Mouse (Mus musculus) c-Kit-positive CD71-positive TER-119-negative erythroid progenitor cells, embryonic 14.5 days (primary cell): Measurements from ENCODE around the gene Wwtr1.

Experiments
- DNase-seq: peaks from one replicate; pipeline ENCODE4 v3.0.0-alpha.2; 2013; ENCODE audit warnings: low read depth

Wwtr1 gene

DNA sequence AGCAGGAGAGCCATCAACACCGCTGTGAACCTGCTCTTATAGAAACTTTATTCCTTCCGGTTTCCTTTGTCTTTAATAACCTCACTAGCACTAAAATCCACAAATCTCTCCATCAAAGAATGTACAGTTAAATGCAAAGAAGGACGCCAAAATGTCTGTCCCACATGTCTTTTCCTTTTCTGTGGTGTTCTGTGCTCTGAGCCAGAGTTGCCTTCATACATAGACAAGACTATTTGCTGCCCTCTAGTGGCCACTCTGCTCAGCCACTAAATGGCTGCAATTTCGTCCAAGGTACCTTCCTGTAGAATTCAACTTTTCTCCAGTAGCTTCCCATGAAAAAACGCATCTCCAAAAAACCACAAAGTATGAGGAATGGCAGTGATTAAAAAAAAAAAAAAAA lies 127.3 kb downstream of the Wwtr1 start:
- peak; percentile 38 for DNase-seq

DNA sequence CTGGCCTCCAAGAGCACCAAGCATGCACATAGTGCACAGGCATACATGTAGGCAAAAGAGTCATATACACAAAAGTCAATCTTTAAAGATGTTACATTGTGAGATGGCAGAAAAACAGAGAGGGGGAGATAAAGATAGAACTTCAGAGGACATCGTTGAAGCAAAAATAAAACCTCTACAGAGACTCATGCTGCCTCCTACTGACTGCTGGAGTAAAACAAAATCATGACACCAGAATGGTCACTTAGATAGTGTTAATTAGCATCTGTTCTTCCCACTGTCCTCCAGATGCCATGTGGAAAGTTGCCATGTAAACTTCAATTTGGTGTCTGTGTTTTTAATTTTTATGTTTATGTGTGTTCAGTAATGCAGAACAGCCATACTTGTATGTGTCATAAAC lies 127.8 kb downstream of the Wwtr1 start:
- DNase-seq = no peak

GRCm38 (mm10) chr3:57445706-57446105 lies 130.0 kb downstream of the Wwtr1 start:
- DNase-seq = no peak

- DNase-seq = no peak
These were observed 134.8 kb downstream of the Wwtr1 start for GRCm38 (mm10) chr3:57440956-57441355.

DNA sequence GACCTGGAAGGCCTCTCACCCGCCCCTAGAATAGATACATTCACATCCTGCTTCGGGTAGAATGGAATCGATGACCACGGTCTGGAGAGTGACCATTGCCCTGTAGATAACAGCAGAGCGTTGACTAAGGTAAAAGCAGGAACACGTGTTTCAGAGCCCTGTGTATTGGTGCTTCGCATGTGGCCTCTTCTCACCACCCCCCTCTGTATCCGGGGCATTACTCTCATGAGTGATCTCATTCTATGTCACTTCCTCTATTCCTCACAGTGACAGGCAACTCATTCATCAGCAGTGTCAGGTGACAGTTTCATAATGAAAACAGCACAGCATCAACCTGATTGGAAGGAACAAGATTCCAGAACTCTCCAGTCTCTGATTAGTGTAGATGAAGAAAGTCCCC lies 140.3 kb downstream of the Wwtr1 start:
- no peak for DNase-seq

DNA sequence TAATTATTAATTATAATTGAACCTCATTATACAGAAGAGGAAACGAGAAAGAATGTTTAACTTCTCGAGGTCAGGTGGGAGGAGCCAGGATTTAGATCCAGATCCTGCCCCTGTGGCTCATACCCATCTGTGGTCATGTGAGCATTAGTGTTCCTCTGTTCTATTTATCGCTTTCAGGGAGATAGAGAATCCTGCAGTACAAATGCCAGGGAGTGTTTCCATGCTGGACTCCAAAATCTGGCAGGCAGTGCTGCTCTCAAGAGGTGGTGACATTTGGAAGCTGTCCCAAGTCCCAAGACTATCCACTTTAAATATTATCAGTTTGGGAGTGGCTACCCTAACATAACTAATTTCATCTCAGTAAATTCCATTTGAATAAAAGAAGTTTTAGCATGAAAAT lies 144.0 kb downstream of the Wwtr1 start:
- no peak for DNase-seq

GRCm38 (mm10) chr3:57429486-57429885 lies 146.2 kb downstream of the Wwtr1 start:
- DNase-seq = no peak

DNA sequence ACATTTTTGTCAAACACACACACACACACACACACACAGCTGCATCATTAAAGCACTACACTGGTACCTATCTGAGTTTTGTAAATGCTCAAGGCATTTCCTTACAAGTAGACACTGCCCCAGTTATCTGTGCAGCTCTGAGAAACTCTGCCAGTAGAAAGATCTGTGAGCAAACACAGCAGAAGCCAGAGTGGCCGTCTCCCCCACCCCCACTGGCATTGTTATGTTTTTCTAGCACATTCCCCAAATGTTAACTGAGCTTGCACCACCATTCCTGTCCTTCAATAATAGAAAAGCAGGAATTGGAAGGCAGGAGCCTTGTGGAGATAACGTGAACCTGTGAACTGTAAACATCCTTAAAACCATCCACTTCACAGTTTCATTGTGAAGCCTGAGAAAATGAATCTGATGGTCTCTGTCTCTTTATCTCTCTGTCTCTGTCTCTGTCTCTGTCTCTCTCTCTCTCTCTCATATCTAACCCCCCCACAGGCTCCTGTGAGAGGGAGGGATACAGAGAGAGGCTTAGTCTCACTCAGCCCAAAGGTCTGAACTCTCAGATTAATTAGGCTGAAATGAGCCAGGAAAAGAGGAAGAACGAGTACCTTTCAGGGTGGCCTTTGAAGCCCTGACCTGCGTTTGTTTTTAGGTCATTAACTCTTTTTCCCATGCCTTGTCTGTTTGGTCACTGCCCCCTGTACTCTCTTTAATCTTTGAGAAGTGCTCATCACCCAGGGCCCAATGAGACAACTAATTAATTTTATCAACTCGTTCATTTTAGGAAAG lies 146.8 kb downstream of the Wwtr1 start:
- no peak for DNase-seq

- no peak for DNase-seq
These were observed 149.4 kb downstream of the Wwtr1 start for GRCm38 (mm10) chr3:57426351-57426750.

- no peak for DNase-seq
These were observed 150.5 kb downstream of the Wwtr1 start, which contains the start of gene Tm4sf4 for GRCm38 (mm10) chr3:57425089-57425730. TSS of gene Tm4sf4 (plus strand) at chr3:57425314.

DNA sequence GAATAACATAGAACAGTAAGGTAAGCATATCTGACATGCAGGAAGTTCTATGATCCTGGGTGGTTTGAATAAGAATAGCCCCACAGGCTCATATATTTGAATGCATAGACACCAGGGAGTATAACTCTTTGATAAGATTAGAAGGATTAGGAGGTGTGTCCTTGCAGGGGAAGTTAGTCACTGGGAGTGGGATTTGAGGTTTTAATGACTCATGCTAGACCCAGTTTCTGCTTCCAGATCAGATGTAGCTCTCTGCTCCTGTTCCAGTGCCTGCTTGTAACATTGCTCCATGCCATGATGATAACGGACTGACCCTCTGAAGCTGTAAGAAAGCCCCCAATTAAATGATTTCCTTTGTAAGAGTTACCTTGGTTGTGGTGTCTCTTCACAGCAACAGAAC lies 155.1 kb downstream of the Wwtr1 start:
- no peak for DNase-seq

- DNase-seq = no peak
These were observed 155.5 kb downstream of the Wwtr1 start for GRCm38 (mm10) chr3:57420233-57420632.

- DNase-seq = no peak
These were observed 164.2 kb downstream of the Wwtr1 start for GRCm38 (mm10) chr3:57411535-57411934.
